In the genomic region with DNA sequence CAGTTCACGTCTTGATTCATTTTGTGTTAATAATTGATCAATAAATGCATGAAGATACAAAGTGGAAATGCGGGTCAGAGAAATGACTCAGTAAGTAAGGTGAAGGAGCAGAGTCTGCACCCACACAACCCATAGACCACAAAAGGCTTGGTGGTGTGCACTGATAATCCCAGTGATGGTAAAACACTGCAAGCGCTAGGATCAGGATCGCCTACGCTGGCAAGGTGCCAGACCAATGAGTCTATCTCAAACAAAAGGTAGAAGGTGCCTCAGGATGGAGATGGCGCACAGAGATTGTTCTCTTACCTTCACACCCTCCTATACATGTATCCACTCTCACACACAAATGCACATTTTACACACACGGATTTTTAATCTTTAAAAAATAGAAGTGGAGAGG, we compare ENCODE assay signal across 8 mouse cellular contexts.
"Had no signal": no experiment of that assay in that cellular context is flagged by ENCODE, and none has a peak within 500 bp of the region (broad histone marks: within the 10 kb centered on the region; RNA-seq: fewer than 3 reads in every experiment).

No protein-coding gene starts in this region.

- DNase-seq: kidney, adult 2 months; kidney, postnatal 14 days; lung, adult 18-20 months; lung, postnatal 36 days; right cerebral cortex, adult 18-20 months; spleen, adult 18-20 months; thymus, adult 18-20 months; thymus, postnatal 14 days had no signal
